Mouse (Mus musculus): ENCODE results near the gene H2afy.

DNA sequence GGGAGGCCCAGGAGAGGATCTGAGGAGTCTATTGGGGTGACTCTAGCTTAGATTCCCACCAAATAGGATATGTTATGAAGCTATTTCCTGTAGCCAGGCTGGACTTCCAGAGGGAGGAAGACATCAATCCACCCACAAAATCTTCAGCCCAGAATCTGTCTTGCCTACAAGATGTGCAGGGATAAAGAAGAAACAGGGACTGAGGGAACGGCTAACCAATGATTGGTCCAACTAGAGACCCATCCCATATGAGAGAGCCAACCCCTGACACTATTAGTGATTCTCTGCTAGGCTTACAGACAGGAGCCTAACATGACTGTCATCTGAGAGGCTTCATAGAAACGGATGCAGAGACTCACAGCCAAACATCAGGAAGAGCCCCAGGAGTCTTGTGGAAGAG is 7.9 kb upstream of the H2afy start:
- TF ChIP-seq POLR2A (IDR thresholded peaks at IDR 0.05; ENCODE audit: control insufficient read depth, low read depth, low read length) (no peak), CTCF (IDR thresholded peaks at IDR 0.05; ENCODE audit: control insufficient read depth, insufficient read depth, insufficient replicate concordance, low read depth, low read length) (no peak)
